Mouse (Mus musculus): ENCODE measurements around the gene Zfp979.
"Not testable (repeated sequence)": the region's sequence is repeated elsewhere in the genome, so short reads cannot be mapped to it uniquely, and the experiment has no call there.

Zfp979 gene

DNA sequence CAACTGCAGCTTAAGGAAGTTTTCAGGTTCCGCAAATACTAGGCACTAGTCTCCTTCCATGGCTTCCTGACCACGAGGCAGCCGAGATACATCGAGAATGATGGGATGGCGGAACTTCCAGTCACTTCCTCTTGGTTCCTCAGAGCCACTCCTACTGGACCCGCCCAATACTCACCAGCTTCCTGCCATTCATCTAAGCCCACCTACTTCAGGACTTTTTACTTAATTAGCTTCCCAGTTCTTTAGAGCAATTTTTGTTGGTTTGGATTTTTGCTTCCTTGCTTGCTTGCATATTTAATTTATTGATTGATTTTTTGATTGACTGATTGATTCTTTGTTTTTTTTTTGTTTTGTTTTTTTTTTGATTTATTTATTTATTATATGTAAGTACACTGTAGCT, at the start of gene Zfp979:
TSS of gene Zfp979 (minus strand) at position 101 of the 400 bp plus-strand sequence.
- H3K36me3 ChIP-seq (ENCODE audit: insufficient read depth, low read length); H3K4me1 ChIP-seq (replicated peaks; ENCODE audit: low read depth, low read length); H3K9me3 ChIP-seq (ENCODE audit: low read length); H3K27me3 ChIP-seq (ENCODE audit: insufficient read depth, low read length): not testable (repeated sequence)
- H3K4me3 ChIP-seq (replicated peaks; ENCODE audit: low read length), result peak within 1 kb of the TSS; percentile 66

DNA sequence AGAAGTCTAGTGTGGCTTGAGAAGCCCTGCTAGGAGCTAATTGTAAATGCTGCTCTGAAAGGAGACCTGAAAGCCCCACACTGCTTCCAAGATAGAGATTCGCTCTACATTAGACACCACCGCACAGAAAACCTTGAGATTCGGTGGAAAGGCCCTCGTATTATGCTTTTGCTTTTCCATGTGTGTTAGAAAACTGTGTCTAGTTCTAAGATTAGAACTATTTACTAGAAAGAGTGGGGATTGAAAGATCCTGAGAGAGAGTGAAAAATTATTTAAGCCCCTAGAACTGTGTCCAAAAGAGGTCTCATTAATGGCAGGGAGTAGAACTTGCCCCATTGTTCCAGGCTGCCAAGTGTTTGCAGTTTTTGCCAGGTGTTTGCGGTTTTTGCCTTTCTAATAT, 12.9 kb upstream of the Zfp979 start:
- H3K4me3 ChIP-seq (replicated peaks; ENCODE audit: low read length); H3K27me3 ChIP-seq (ENCODE audit: insufficient read depth, low read length); H3K4me1 ChIP-seq (replicated peaks; ENCODE audit: low read depth, low read length); H3K9me3 ChIP-seq (ENCODE audit: low read length); H3K36me3 ChIP-seq (ENCODE audit: insufficient read depth, low read length): not testable (repeated sequence)

DNA sequence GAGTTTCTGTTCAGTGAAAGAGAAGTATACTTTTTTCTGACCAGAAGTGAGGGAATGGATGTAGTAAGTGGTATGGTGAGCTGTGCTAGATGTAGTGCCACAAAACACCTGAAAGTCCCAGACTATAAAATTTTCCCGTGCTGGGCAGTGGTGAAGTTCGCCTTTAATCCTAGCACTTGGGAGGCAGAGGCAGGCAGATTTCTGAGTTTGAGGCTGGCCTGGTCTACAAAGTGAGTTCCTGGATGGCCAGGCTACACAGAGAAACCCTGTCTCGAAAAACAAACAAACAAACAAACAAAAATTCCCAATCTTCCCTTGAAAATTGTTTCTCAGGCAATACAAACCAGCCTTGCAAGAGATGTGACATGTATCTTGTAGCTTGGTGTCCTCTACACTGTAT, 5.1 kb upstream of the Zfp979 start:
- H3K4me1 ChIP-seq (replicated peaks; ENCODE audit: low read depth, low read length); H3K9me3 ChIP-seq (ENCODE audit: low read length); H3K27me3 ChIP-seq (ENCODE audit: insufficient read depth, low read length); H3K36me3 ChIP-seq (ENCODE audit: insufficient read depth, low read length); H3K4me3 ChIP-seq (replicated peaks; ENCODE audit: low read length): not testable (repeated sequence)

DNA sequence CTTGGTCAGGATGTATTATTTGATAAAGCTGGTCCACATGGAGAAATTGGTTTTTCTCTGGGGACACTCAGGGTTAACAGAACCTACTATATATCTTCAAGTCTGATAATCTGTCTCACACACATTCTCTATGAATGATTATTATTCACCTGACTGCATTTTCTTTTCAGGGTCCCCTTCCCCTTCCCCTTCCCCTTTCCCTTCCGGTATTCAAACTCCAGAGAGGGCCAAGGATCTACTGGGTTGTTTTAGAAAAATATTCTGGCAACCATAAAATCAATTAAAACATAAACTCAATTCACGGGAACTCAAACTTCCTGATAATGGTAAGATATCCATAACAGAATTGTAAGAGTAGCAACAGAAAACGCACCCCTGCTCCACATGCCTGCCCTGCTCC, 381 bp downstream of the Zfp979 start:
- not testable (repeated sequence) for H3K36me3 ChIP-seq (ENCODE audit: insufficient read depth, low read length); H3K27me3 ChIP-seq (ENCODE audit: insufficient read depth, low read length); H3K4me1 ChIP-seq (replicated peaks; ENCODE audit: low read depth, low read length); H3K9me3 ChIP-seq (ENCODE audit: low read length)
- peak overlapping the region; percentile 66 for H3K4me3 ChIP-seq (replicated peaks; ENCODE audit: low read length)

DNA sequence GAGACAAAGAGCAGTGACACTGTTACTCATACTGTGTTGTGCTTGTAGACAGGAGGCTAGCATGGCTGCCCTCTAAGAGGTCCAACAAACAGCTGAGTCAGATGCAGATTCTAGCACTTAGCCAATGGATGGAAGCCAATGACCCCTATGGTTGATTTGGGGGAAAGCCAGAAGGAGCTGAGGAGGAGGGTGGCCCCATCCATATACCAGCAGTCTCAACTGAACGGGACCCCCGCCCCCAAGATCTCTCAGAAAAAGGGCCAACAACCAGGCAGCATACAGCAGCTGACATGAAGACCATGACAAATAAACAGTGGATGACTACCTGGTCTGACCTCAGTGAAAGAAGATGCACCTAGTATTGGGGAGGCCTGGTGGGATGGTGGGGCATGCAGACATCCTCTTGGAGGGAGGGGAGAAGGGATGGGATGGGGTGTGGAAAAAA, 8.5 kb downstream of the Zfp979 start:
- not testable (repeated sequence) for H3K36me3 ChIP-seq (ENCODE audit: insufficient read depth, low read length); H3K9me3 ChIP-seq (ENCODE audit: low read length); H3K4me1 ChIP-seq (replicated peaks; ENCODE audit: low read depth, low read length); H3K4me3 ChIP-seq (replicated peaks; ENCODE audit: low read length); H3K27me3 ChIP-seq (ENCODE audit: insufficient read depth, low read length)

DNA sequence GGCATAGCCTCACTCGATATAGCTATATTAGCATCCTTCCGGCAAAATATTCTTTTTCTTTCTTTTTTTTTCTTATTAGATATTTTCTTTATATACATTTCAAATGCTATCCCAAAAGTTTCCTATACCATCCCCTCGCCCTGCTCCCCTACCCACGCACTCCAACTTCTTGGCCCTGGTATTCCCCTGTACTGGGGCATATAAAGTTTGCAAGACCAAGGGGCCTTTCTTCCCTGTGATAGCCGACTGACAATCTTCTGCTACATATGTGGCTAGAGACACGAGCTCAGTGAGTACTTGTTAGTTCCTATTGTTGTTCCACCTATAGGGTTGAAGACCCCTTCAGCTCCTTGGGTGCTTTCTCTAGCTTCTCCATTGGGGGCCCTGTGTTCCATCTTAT, 35.8 kb downstream of the Zfp979 start:
- H3K27me3 ChIP-seq (ENCODE audit: insufficient read depth, low read length); H3K4me1 ChIP-seq (replicated peaks; ENCODE audit: low read depth, low read length); H3K9me3 ChIP-seq (ENCODE audit: low read length); H3K36me3 ChIP-seq (ENCODE audit: insufficient read depth, low read length); H3K4me3 ChIP-seq (replicated peaks; ENCODE audit: low read length): not testable (repeated sequence)

DNA sequence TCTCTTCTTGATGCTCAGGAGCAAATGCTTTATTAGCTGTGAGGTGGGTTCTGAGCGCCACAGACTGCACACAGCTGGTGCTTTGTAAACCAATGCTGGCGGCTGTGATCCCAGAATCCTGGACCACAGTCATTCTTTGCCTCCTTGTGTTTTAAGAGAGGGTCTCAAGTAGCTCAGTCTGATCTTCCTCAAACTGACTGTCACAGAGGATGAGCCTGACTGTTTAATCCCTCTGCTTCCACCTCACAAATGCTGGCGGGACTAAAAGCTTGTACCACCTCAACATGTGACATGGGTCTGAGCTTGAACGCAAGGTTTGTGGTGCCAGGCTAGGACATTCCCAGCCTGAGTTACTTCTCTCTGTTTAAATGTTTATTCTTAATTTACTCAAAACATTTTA, 36.8 kb downstream of the Zfp979 start:
- peaks cover 5% of the 10 kb centered on the region; the same call in 1 of the 2 replicates for H3K27me3 ChIP-seq (ENCODE audit: insufficient read depth, low read length)
- no peak overlapping the region for H3K4me3 ChIP-seq (replicated peaks; ENCODE audit: low read length)
- H3K9me3 ChIP-seq (ENCODE audit: low read length), result no peaks in the 10 kb centered on the region
- no peaks in the 10 kb centered on the region for H3K4me1 ChIP-seq (replicated peaks; ENCODE audit: low read depth, low read length)
- H3K36me3 ChIP-seq (ENCODE audit: insufficient read depth, low read length), result 0 out of 2 replicates have a peak, but pooled peaks cover 3% of the 10 kb centered on the region
- no peak for TF ChIP-seq CTCF (conservative IDR thresholded peaks at IDR 0.05; ENCODE audit: low read length)
- no peak for TF ChIP-seq POU5F1 (IDR thresholded peaks at IDR 0.05; ENCODE audit: borderline replicate concordance, low read length)
- no peak for TF ChIP-seq NANOG (IDR thresholded peaks at IDR 0.05; ENCODE audit: borderline replicate concordance, low read length)

DNA sequence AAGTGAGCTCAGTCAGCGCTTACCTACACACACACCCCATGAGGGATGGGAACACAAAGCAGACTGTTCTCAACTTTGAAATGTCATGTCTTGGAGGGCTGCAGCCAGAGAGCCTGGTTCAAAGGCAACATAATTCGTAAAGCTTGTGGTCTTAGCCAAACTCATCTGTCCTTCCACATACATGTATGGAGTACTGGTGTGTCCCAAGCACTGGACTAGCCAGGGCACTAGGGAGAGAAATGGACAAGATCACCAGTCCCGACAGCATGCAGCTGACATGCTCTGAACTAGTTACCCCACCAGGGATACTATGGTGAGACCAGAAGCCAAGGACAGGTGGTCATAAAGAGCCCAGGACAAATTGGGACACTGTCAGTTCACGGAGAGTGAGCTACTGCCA, 38.5 kb downstream of the Zfp979 start:
- Histone ChIP-seq H3K36me3 (ENCODE audit: insufficient read depth, low read length) (no peaks in the 10 kb centered on the region), H3K9me3 (ENCODE audit: low read length) (no peaks in the 10 kb centered on the region), H3K27me3 (ENCODE audit: insufficient read depth, low read length) (peaks cover 8% of the 10 kb centered on the region), H3K4me1 (replicated peaks; ENCODE audit: low read depth, low read length) (no peaks in the 10 kb centered on the region), H3K4me3 (replicated peaks; ENCODE audit: low read length) (no peak overlapping the region)
- TF ChIP-seq POU5F1 (IDR thresholded peaks at IDR 0.05; ENCODE audit: borderline replicate concordance, low read length) (no peak), NANOG (IDR thresholded peaks at IDR 0.05; ENCODE audit: borderline replicate concordance, low read length) (no peak), CTCF (conservative IDR thresholded peaks at IDR 0.05; ENCODE audit: low read length) (no peak)

DNA sequence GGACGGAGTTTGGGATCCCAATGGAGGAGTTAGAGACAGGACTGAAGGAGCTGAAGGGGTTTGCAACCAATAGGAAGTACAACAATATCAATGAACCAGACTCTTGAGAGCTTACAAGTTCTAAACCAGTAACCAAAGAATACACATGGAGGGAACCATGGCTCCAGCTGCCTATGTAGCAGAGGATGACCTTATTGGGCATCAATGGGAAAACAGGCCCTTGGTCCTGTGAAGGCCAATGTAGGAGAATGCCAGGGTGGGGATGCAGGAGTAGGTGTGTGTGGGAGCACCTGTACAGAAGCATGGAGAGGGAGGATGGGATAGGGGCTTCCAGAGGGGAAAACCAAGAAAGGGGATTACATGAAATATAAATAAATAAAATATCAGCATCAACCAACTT, 40.4 kb downstream of the Zfp979 start:
- Histone ChIP-seq H3K9me3 (ENCODE audit: low read length) (no peaks in the 10 kb centered on the region), H3K4me1 (replicated peaks; ENCODE audit: low read depth, low read length) (peaks cover 7% of the 10 kb centered on the region; the same call in 1 of the 2 replicates)

DNA sequence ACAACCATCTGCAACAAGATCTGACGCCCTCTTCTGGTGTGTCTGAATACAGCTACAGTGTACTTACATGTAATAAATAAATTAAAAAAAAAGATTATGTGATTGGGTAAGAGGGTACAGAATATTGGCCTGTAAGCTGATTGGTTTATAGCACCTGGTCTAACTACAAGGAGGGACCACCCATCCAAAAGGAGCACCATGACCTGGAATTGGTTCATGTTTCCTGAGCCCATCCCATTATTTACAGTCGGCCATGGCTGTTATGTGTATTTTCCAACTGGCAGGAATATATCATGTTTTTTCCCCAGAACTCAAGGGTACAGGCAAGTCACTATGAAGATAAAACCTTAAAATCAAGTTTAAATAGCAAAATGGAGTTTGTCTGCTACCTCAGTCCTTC, 43.5 kb downstream of the Zfp979 start:
- Histone ChIP-seq H3K4me3 (replicated peaks; ENCODE audit: low read length) (no peak overlapping the region), H3K36me3 (ENCODE audit: insufficient read depth, low read length) (no peaks in the 10 kb centered on the region), H3K4me1 (replicated peaks; ENCODE audit: low read depth, low read length) (peaks cover 7% of the 10 kb centered on the region; the same call in 1 of the 2 replicates), H3K9me3 (ENCODE audit: low read length) (peaks cover 12% of the 10 kb centered on the region), H3K27me3 (ENCODE audit: insufficient read depth, low read length) (peaks cover 10% of the 10 kb centered on the region)
- TF ChIP-seq CTCF (conservative IDR thresholded peaks at IDR 0.05; ENCODE audit: low read length), result no peak
- TF ChIP-seq NANOG (IDR thresholded peaks at IDR 0.05; ENCODE audit: borderline replicate concordance, low read length), result no peak
- TF ChIP-seq POU5F1 (IDR thresholded peaks at IDR 0.05; ENCODE audit: borderline replicate concordance, low read length), result no peak

More for the DNA sequence above, 40.4 kb downstream of the Zfp979 start:
- TF ChIP-seq POU5F1 (IDR thresholded peaks at IDR 0.05; ENCODE audit: borderline replicate concordance, low read length), result no peak
- no peaks in the 10 kb centered on the region for H3K36me3 ChIP-seq (ENCODE audit: insufficient read depth, low read length)
- H3K4me3 ChIP-seq (replicated peaks; ENCODE audit: low read length), result no peak overlapping the region
- peaks cover 8% of the 10 kb centered on the region for H3K27me3 ChIP-seq (ENCODE audit: insufficient read depth, low read length)

All from E14TG2a.4 (cell line).